Mouse (Mus musculus): Measurements from ENCODE around the gene F2rl2. TPM values are rescaled to one million over a fixed set of nuclear protein-coding genes. Genes with fewer than 3 reads are reported as not detected.

Gene F2rl2
- polyA plus RNA-seq, 1 experiment, result 0.05 TPM

- Histone ChIP-seq H3K27me3 (ENCODE audit: control insufficient read depth, insufficient read depth, low read length) (no peaks in the 10 kb centered on the region), H3K27ac (ENCODE audit: control insufficient read depth, insufficient read depth, low read depth, low read length) (no peak overlapping the region), H3K4me3 (ENCODE audit: control insufficient read depth, low read depth, low read length) (no peak overlapping the region), H3K4me1 (ENCODE audit: control insufficient read depth, insufficient read depth, low read length) (no peaks in the 10 kb centered on the region), H3K36me3 (ENCODE audit: control insufficient read depth, insufficient read depth, low read length) (no peaks in the 10 kb centered on the region)
- TF ChIP-seq POLR2A (IDR thresholded peaks at IDR 0.05; ENCODE audit: control insufficient read depth, low read depth, low read length), result no peak
- TF ChIP-seq CTCF (IDR thresholded peaks at IDR 0.05; ENCODE audit: control insufficient read depth, insufficient read depth, insufficient replicate concordance, low read depth, low read length), result no peak
Measured at GRCm38 (mm10) chr13:95697874-95698273, 1.2 kb downstream of the F2rl2 start.

- Histone ChIP-seq H3K27me3 (ENCODE audit: control insufficient read depth, insufficient read depth, low read length) (no peaks in the 10 kb centered on the region), H3K4me3 (ENCODE audit: control insufficient read depth, low read depth, low read length) (no peak overlapping the region), H3K27ac (ENCODE audit: control insufficient read depth, insufficient read depth, low read depth, low read length) (no peak overlapping the region), H3K4me1 (ENCODE audit: control insufficient read depth, insufficient read depth, low read length) (no peaks in the 10 kb centered on the region), H3K36me3 (ENCODE audit: control insufficient read depth, insufficient read depth, low read length) (no peaks in the 10 kb centered on the region)
- no peak for TF ChIP-seq POLR2A (IDR thresholded peaks at IDR 0.05; ENCODE audit: control insufficient read depth, low read depth, low read length)
- no peak for TF ChIP-seq CTCF (IDR thresholded peaks at IDR 0.05; ENCODE audit: control insufficient read depth, insufficient read depth, insufficient replicate concordance, low read depth, low read length)
Measured at GRCm38 (mm10) chr13:95703376-95703775, 6.7 kb downstream of the F2rl2 start.

- Histone ChIP-seq H3K27ac (ENCODE audit: control insufficient read depth, insufficient read depth, low read depth, low read length) (no peak overlapping the region), H3K36me3 (ENCODE audit: control insufficient read depth, insufficient read depth, low read length) (no peaks in the 10 kb centered on the region), H3K27me3 (ENCODE audit: control insufficient read depth, insufficient read depth, low read length) (no peaks in the 10 kb centered on the region), H3K4me3 (ENCODE audit: control insufficient read depth, low read depth, low read length) (peak overlapping the region; percentile 49), H3K4me1 (ENCODE audit: control insufficient read depth, insufficient read depth, low read length) (no peaks in the 10 kb centered on the region)
- TF ChIP-seq POLR2A (IDR thresholded peaks at IDR 0.05; ENCODE audit: control insufficient read depth, low read depth, low read length) (no peak), CTCF (IDR thresholded peaks at IDR 0.05; ENCODE audit: control insufficient read depth, insufficient read depth, insufficient replicate concordance, low read depth, low read length) (no peak)
Measured at GRCm38 (mm10) chr13:95705589-95705988, 8.9 kb downstream of the F2rl2 start.

- H3K4me3 ChIP-seq (ENCODE audit: control insufficient read depth, low read depth, low read length), result peak overlapping the region; percentile 57; the same call in 1 of the 2 replicates
- TF ChIP-seq POLR2A (IDR thresholded peaks at IDR 0.05; ENCODE audit: control insufficient read depth, low read depth, low read length) (no peak), CTCF (IDR thresholded peaks at IDR 0.05; ENCODE audit: control insufficient read depth, insufficient read depth, insufficient replicate concordance, low read depth, low read length) (no peak)
- H3K4me1 ChIP-seq (ENCODE audit: control insufficient read depth, insufficient read depth, low read length), result no peaks in the 10 kb centered on the region
- no peaks in the 10 kb centered on the region for H3K27me3 ChIP-seq (ENCODE audit: control insufficient read depth, insufficient read depth, low read length)
- no peak overlapping the region for H3K27ac ChIP-seq (ENCODE audit: control insufficient read depth, insufficient read depth, low read depth, low read length)
- H3K36me3 ChIP-seq (ENCODE audit: control insufficient read depth, insufficient read depth, low read length), result no peaks in the 10 kb centered on the region
Measured at GRCm38 (mm10) chr13:95712054-95712453, 15.4 kb downstream of the F2rl2 start.

GRCm38 (mm10) chr13:95712570-95713268 is 16.1 kb downstream of the F2rl2 start:
- TF ChIP-seq CTCF (IDR thresholded peaks at IDR 0.05; ENCODE audit: control insufficient read depth, insufficient read depth, insufficient replicate concordance, low read depth, low read length) (no peak), POLR2A (IDR thresholded peaks at IDR 0.05; ENCODE audit: control insufficient read depth, low read depth, low read length) (peak; percentile 56; the same call in 1 of the 2 replicates)
- Histone ChIP-seq H3K4me3 (ENCODE audit: control insufficient read depth, low read depth, low read length) (peak overlapping the region; percentile 70), H3K36me3 (ENCODE audit: control insufficient read depth, insufficient read depth, low read length) (no peaks in the 10 kb centered on the region), H3K27me3 (ENCODE audit: control insufficient read depth, insufficient read depth, low read length) (no peaks in the 10 kb centered on the region), H3K27ac (ENCODE audit: control insufficient read depth, insufficient read depth, low read depth, low read length) (peak overlapping the region; percentile 61), H3K4me1 (ENCODE audit: control insufficient read depth, insufficient read depth, low read length) (no peaks in the 10 kb centered on the region)

GRCm38 (mm10) chr13:95714271-95714975 is 17.8 kb downstream of the F2rl2 start:
- no peak for TF ChIP-seq POLR2A (IDR thresholded peaks at IDR 0.05; ENCODE audit: control insufficient read depth, low read depth, low read length)
- no peak for TF ChIP-seq CTCF (IDR thresholded peaks at IDR 0.05; ENCODE audit: control insufficient read depth, insufficient read depth, insufficient replicate concordance, low read depth, low read length)
- no peak overlapping the region for H3K4me3 ChIP-seq (ENCODE audit: control insufficient read depth, low read depth, low read length)
- H3K27me3 ChIP-seq (ENCODE audit: control insufficient read depth, insufficient read depth, low read length), result no peaks in the 10 kb centered on the region
- no peaks in the 10 kb centered on the region for H3K4me1 ChIP-seq (ENCODE audit: control insufficient read depth, insufficient read depth, low read length)
- no peaks in the 10 kb centered on the region for H3K36me3 ChIP-seq (ENCODE audit: control insufficient read depth, insufficient read depth, low read length)
- H3K27ac ChIP-seq (ENCODE audit: control insufficient read depth, insufficient read depth, low read depth, low read length), result no peak overlapping the region

- no peak overlapping the region for H3K4me3 ChIP-seq (ENCODE audit: control insufficient read depth, low read depth, low read length)
- H3K4me1 ChIP-seq (ENCODE audit: control insufficient read depth, insufficient read depth, low read length), result no peaks in the 10 kb centered on the region
- TF ChIP-seq POLR2A (IDR thresholded peaks at IDR 0.05; ENCODE audit: control insufficient read depth, low read depth, low read length) (no peak), CTCF (IDR thresholded peaks at IDR 0.05; ENCODE audit: control insufficient read depth, insufficient read depth, insufficient replicate concordance, low read depth, low read length) (no peak)
- H3K36me3 ChIP-seq (ENCODE audit: control insufficient read depth, insufficient read depth, low read length), result no peaks in the 10 kb centered on the region
- H3K27ac ChIP-seq (ENCODE audit: control insufficient read depth, insufficient read depth, low read depth, low read length), result no peak overlapping the region
- no peaks in the 10 kb centered on the region for H3K27me3 ChIP-seq (ENCODE audit: control insufficient read depth, insufficient read depth, low read length)
Measured at GRCm38 (mm10) chr13:95715356-95715755, 18.7 kb downstream of the F2rl2 start.

Data from testis, adult 2 months (tissue).